Mouse (Mus musculus) liver, embryonic 15.5 days (tissue): ENCODE measurements around the gene Kpna1. TPM values are rescaled to one million over a fixed set of nuclear protein-coding genes. Genes with fewer than 3 reads are reported as not detected.
"Not testable (repeated sequence)": the region's sequence is repeated elsewhere in the genome, so short reads cannot be mapped to it uniquely, and the experiment has no call there.

Source experiments
- ATAC-seq: fragments of 200-750 bp; cut with Nextera tagmentation; 2 replicates; pipeline ENCODE4 v1.8.0; 2017; ENCODE audit warnings: moderate number of reproducible peaks, mild to moderate bottlenecking, moderate library complexity; ENCODE audit not compliant: insufficient read depth
- H3K27ac ChIP-seq: fragments of 300-500 bp; sonication (generic); replicated peaks from 2 replicates; pipeline ENCODE4 v1.5.1; 2015; ENCODE audit warnings: mild to moderate bottlenecking, inconsistent platforms
- H3K27me3 ChIP-seq: fragments of 300-500 bp; sonication (generic); 2 replicates; pipeline ENCODE4 v1.6.1; 2015; ENCODE audit warnings: mild to moderate bottlenecking, inconsistent platforms
- H3K36me3 ChIP-seq: fragments of 300-500 bp; sonication (generic); replicated peaks from 2 replicates; pipeline ENCODE4 v1.6.1; 2015; ENCODE audit warnings: moderate library complexity, mild to moderate bottlenecking, inconsistent platforms
- H3K4me1 ChIP-seq: fragments of 300-500 bp; sonication (generic); replicated peaks from 2 replicates; pipeline ENCODE4 v1.6.1; 2015; ENCODE audit warnings: inconsistent platforms
- H3K4me2 ChIP-seq: fragments of 300-500 bp; sonication (generic); 2 replicates; pipeline ENCODE4 v1.6.1; 2015; ENCODE audit warnings: moderate library complexity, mild to moderate bottlenecking, inconsistent platforms
- H3K4me3 ChIP-seq: fragments of 300-500 bp; sonication (generic); replicated peaks from 2 replicates; pipeline ENCODE4 v1.5.1; 2015; ENCODE audit warnings: mild to moderate bottlenecking, inconsistent platforms
- H3K9ac ChIP-seq: fragments of 300-500 bp; sonication (generic); 2 replicates; pipeline ENCODE4 v1.6.1; 2015; ENCODE audit warnings: moderate library complexity, mild to moderate bottlenecking, inconsistent platforms
- H3K9me3 ChIP-seq: fragments of 300-500 bp; sonication (generic); replicated peaks from 2 replicates; pipeline ENCODE4 v1.6.1; 2016; ENCODE audit warnings: inconsistent platforms
- WGBS: fragments of 180-500 bp; shearing (Covaris S2); methylation state at CpG from one replicate; pipeline ENCODE4 v1.1.7; 2015; ENCODE audit warnings: mixed read lengths; ENCODE audit not compliant: insufficient replicate concordance; 5-methylcytosine and 5-hydroxymethylcytosine counted together
- polyA plus RNA-seq: library from polyadenylated mRNA; unstranded; fragments of >200 nt; fragmentation: Nextera tagmentation; extraction: Ambion mirVana; gene quantifications from 2 replicates; pipeline ENCODE4 v1.2.1, GENCODE M21; 2015

Gene Kpna1
- 32.6 and 32.9 TPM in 2 replicates for polyA plus RNA-seq

DNA sequence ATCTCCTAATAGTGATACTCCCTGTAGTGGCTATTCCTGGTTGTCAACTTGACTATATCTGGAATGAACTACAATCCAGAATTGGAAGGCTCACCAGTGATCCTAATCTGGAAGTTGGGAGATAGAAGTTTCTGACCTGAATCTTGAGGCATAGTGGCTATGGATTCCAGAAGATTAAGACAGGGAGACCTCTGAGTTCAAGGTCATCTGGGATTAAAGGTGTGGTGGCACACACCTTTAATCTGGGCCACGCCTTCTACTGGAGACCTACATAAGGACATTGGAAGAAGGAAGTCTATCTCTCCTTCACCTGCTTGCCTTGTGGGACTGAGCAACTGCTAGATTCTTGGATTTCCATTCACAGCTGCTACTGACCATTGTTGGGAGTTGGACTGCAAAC is at the start of gene Kpna1:
Gene Kpna1 (plus strand): TSS at position 301 of the 400 bp plus-strand sequence.
- 67% methylated on average over 1 of the region's 1 CpGs for WGBS

DNA sequence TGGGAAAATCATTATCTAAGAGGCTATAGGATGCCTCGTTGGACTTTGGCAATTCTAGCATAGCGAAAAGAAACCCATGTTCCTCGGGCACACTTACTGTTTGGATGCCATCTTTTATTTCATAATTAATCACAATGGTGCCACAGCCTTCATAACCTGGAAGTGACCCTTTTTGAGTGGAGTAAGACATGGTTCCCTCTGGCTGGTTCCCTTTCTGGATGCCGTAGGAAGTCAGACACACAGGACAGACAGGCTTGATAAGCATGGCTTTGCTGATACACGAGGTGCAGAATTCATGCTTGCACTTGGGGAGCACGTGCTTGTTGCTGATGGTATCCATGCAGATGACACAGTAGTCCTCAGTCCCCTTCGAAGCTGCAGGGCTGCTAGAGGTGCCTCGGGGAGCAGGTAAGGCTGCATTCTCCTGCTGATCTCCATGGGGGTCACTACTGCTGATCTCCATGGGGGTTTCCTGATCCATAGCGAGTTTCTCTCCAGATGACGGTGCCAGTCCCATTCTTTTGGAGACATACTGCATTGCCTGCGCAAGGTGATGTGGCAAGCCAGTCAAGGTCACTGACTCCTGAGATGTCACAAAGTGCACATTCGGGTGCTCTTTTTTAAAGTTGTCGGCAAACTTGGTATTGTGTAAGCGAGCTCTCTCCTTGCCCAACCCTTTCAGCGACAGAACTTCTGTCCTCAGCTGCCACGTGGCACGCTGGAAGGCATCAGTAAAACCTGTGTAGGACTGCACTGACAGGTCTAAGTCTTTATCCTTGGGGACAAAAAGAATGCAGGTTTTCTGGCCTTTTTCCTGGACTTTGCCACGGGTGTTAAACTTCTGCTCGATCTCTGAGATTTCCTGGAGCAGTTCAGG is 46.1 kb upstream of the Kpna1 start:
- H3K9ac ChIP-seq = no peak overlapping the region
- no peak overlapping the region for H3K4me2 ChIP-seq

More for the DNA sequence above, at the start of gene Kpna1:
- ATAC-seq, H3K9me3 ChIP-seq, H3K4me2 ChIP-seq, H3K9ac ChIP-seq, H3K4me3 ChIP-seq, H3K27ac ChIP-seq, H3K36me3 ChIP-seq, H3K27me3 ChIP-seq: not testable (repeated sequence)
- H3K4me1 ChIP-seq = peaks cover 16% of the 10 kb centered on the region

GRCm38 (mm10) chr16:35933181-35933580 is 45.4 kb upstream of the Kpna1 start:
- WGBS = 80% methylated on average over 10 of the region's 10 CpGs
- Histone ChIP-seq H3K36me3 (peaks cover 46% of the 10 kb centered on the region), H3K27ac (no peak overlapping the region), H3K9ac (no peak overlapping the region), H3K4me3 (no peak overlapping the region), H3K9me3 (no peaks in the 10 kb centered on the region), H3K27me3 (no peaks in the 10 kb centered on the region), H3K4me2 (no peak overlapping the region), H3K4me1 (peaks cover 21% of the 10 kb centered on the region)
- ATAC-seq = no peak

More for the DNA sequence above, 46.1 kb upstream of the Kpna1 start:
- no peak overlapping the region for H3K27ac ChIP-seq
- 76% methylated on average over 19 of the region's 19 CpGs for WGBS
- ATAC-seq = no peak
- peaks cover 46% of the 10 kb centered on the region for H3K36me3 ChIP-seq
- no peaks in the 10 kb centered on the region for H3K9me3 ChIP-seq
- H3K4me3 ChIP-seq = no peak overlapping the region
- H3K27me3 ChIP-seq = no peaks in the 10 kb centered on the region
- H3K4me1 ChIP-seq = peaks cover 14% of the 10 kb centered on the region

DNA sequence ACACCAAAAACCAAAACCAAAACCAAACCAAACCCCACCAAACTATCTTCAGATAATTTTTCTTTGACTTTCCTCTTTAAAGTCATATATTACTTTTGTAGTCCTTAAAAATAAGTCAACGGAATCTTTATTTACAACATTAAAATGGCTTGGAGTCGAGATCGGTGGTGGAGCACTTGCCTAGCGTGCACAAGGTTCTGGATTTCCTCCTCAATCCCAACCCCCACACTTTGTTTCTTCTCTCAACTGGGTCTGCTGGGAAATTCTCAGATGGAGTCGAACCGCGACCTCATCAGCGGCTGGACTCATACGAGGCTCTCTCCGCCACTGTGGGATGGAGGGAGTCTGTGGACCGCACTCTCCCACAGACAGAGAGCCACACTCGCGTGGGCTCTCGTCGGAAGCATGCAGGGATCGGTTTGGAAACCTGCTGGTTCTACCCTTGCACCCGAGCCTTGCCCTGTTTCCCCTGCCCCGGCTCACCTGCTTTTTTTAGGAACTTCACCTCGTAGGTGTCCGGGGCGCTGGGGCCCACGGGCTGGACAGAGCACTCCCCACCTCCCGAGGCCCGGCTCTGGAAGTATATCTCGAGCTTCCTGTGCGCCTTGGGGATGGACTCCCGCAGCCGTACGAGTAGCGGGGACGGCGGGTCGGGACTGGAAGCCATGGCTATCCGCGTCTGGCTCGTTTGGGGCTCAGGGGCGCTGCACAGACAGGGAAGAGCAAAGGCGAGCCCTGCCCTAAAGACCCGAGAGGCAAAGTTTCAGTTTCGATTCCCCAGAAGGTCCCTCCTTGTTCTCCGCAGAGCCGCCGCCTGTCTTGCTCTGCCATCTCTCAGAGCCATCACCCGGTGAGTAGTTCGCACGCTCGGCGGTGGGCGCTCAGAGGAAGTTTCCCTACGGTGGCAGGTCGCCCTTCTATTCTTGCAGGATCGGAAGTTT is 40.1 kb upstream of the Kpna1 start, which contains the start of the genes Parp9 and Dtx3l:
Gene Parp9 (plus strand): TSS at position 260 of the 941 bp plus-strand sequence.
Gene Dtx3l (minus strand): TSS at position 941 of the 941 bp plus-strand sequence.
- WGBS = under 1% methylated on average over 52 of the region's 52 CpGs

DNA sequence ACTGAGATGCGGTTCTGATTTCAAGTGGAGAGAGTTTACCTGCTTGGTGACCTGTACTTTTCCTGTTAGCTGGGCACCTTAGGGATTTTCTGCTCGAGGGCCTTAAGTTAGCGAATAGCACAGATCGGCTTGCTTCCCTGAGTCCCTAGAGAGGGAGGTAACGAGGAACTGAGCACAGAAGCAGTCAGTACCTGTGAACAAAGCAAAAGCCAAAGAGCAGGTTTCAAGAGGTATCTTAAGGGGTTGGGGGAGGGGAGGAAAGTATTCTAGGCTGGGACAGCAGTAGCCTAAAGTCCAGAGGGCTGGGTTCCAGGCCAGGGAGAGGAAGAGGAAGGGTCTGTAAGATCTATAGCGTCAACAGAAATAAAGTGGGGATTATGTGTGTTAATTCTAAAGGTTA is 39.3 kb upstream of the Kpna1 start:
- Histone ChIP-seq H3K4me2 (peak overlapping the region; percentile 93), H3K4me3 (peak overlapping the region; percentile 78), H3K36me3 (peaks cover 22% of the 10 kb centered on the region), H3K27me3 (no peaks in the 10 kb centered on the region), H3K4me1 (peaks cover 26% of the 10 kb centered on the region), H3K27ac (peak overlapping the region; percentile 73), H3K9ac (peak overlapping the region; percentile 82), H3K9me3 (no peaks in the 10 kb centered on the region)
- ATAC-seq = peak; percentile 43
- WGBS = 1% methylated on average over 6 of the region's 6 CpGs

More for the DNA sequence above, 40.1 kb upstream of the Kpna1 start, which contains the start of the genes Parp9 and Dtx3l:
- ATAC-seq = peak; percentile 79
- H3K9ac ChIP-seq = peak within 1 kb of the TSS; percentile 82
- H3K36me3 ChIP-seq = peaks cover 25% of the 10 kb centered on the region
- H3K9me3 ChIP-seq = no peaks in the 10 kb centered on the region
- H3K27ac ChIP-seq = peak within 1 kb of the TSS; percentile 73
- H3K4me3 ChIP-seq = peak within 1 kb of the TSS; percentile 78
- H3K27me3 ChIP-seq = no peaks in the 10 kb centered on the region
- peaks cover 26% of the 10 kb centered on the region for H3K4me1 ChIP-seq
- H3K4me2 ChIP-seq = peak within 1 kb of the TSS; percentile 93

DNA sequence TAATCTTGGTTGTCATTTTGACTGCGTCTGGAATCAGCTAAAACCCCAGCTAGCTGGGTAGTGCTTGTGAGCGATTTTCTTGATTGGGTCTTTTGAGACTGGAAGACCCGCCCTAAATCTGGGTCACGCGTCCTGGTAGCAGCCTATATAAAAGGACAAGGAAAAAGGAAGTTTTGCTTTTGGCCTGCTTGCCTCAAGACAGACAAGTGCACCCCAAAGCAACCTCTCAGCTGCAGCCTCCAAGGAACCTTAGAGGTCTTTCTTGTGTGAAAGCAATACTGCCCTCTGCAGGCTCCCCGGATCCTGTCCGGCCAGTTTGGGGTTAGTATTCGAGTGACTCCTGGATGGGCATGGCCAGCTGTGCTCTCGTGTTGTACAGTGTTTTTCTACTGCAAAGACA is 38.9 kb upstream of the Kpna1 start:
- Histone ChIP-seq H3K27ac (peak overlapping the region; percentile 73), H3K4me1 (peaks cover 26% of the 10 kb centered on the region), H3K9ac (peak overlapping the region; percentile 82), H3K9me3 (no peaks in the 10 kb centered on the region), H3K27me3 (no peaks in the 10 kb centered on the region), H3K4me3 (peak overlapping the region; percentile 78), H3K4me2 (peak overlapping the region; percentile 93), H3K36me3 (peaks cover 22% of the 10 kb centered on the region)
- 3% methylated on average over 9 of the region's 9 CpGs for WGBS
- peak; percentile 73 for ATAC-seq

GRCm38 (mm10) chr16:35941382-35941781 is 37.2 kb upstream of the Kpna1 start:
- Histone ChIP-seq H3K27ac (no peak overlapping the region), H3K27me3 (no peaks in the 10 kb centered on the region), H3K9ac (no peak overlapping the region), H3K4me3 (no peak overlapping the region), H3K4me2 (no peak overlapping the region), H3K36me3 (peaks cover 19% of the 10 kb centered on the region), H3K9me3 (no peaks in the 10 kb centered on the region), H3K4me1 (peaks cover 26% of the 10 kb centered on the region)
- no peak for ATAC-seq
- WGBS = 65% methylated on average over 7 of the region's 7 CpGs

GRCm38 (mm10) chr16:35949264-35949663 is 29.3 kb upstream of the Kpna1 start:
- Histone ChIP-seq H3K27ac (no peak overlapping the region), H3K9ac (no peak overlapping the region), H3K9me3 (no peaks in the 10 kb centered on the region), H3K4me1 (no peaks in the 10 kb centered on the region), H3K27me3 (no peaks in the 10 kb centered on the region), H3K4me2 (no peak overlapping the region), H3K4me3 (no peak overlapping the region), H3K36me3 (peaks cover 25% of the 10 kb centered on the region)
- no peak for ATAC-seq
- 66% methylated on average over 5 of the region's 5 CpGs for WGBS

- H3K4me3 ChIP-seq = no peak overlapping the region
- H3K4me1 ChIP-seq = no peaks in the 10 kb centered on the region
- H3K27me3 ChIP-seq = no peaks in the 10 kb centered on the region
- 83% methylated on average over 3 of the region's 3 CpGs for WGBS
- H3K4me2 ChIP-seq = no peak overlapping the region
- ATAC-seq = no peak
- no peak overlapping the region for H3K9ac ChIP-seq
- H3K36me3 ChIP-seq = peaks cover 31% of the 10 kb centered on the region
- H3K27ac ChIP-seq = no peak overlapping the region
- H3K9me3 ChIP-seq = no peaks in the 10 kb centered on the region
Measured at GRCm38 (mm10) chr16:35951216-35951615, 27.3 kb upstream of the Kpna1 start.

DNA sequence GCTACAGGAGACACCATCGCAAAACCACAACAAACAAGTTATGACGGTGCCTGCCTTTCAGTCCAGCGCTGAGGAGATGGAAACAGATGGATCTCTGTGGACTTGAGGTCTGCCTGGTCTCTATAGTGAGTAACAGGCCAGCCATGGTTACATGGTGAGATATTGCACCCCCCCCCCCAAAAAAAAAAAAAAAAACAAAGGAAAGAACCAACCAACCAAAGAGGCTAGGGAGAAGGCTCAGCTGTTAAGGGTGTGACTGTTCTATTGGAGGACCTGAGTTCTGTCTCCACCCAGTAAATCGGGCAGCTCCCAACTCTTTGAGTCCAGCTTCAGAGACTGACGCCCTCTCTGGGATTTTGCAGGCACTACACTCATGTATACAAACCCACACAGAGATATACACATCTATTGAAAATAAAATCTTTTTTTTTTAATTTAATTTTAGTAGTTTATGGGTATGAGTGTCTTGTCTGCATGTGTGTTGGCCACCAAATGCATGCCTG is 25.9 kb upstream of the Kpna1 start:
- Histone ChIP-seq H3K9me3 (no peaks in the 10 kb centered on the region), H3K4me3 (no peak overlapping the region), H3K36me3 (peaks cover 29% of the 10 kb centered on the region), H3K27me3 (no peaks in the 10 kb centered on the region), H3K4me1 (no peaks in the 10 kb centered on the region), H3K9ac (no peak overlapping the region), H3K27ac (no peak overlapping the region), H3K4me2 (no peak overlapping the region)
- ATAC-seq = no peak
- 75% methylated on average over 5 of the region's 5 CpGs for WGBS
